Mouse (Mus musculus) stomach, embryonic 15.5 days (tissue): Measurements from ENCODE around the gene Ston1. TPM values are rescaled to one million over a fixed set of nuclear protein-coding genes. Genes with fewer than 3 reads are reported as not detected.

ENCODE experiments used
- ATAC-seq: fragments of 200-750 bp; cut with Nextera tagmentation; 2 replicates; pipeline ENCODE4 v1.8.0; 2017; ENCODE audit warnings: low read depth, moderate number of reproducible peaks, moderate TSS enrichment; ENCODE audit not compliant: insufficient read depth, low FRiP score
- H3K27ac ChIP-seq: fragments of 300-500 bp; sonication (generic); 2 replicates; pipeline ENCODE4 v1.5.1; 2015; ENCODE audit warnings: mild to moderate bottlenecking, inconsistent platforms
- H3K27me3 ChIP-seq: fragments of 300-500 bp; sonication (generic); replicated peaks from 2 replicates; pipeline ENCODE4 v1.6.1; 2015; ENCODE audit warnings: inconsistent platforms
- H3K36me3 ChIP-seq: fragments of 300-500 bp; sonication (generic); 2 replicates; pipeline ENCODE4 v1.6.1; 2015; ENCODE audit warnings: inconsistent platforms
- H3K4me1 ChIP-seq: fragments of 300-500 bp; sonication (generic); 2 replicates; pipeline ENCODE4 v1.6.1; 2015; ENCODE audit warnings: inconsistent platforms
- H3K4me2 ChIP-seq: fragments of 300-500 bp; sonication (generic); 2 replicates; pipeline ENCODE4 v1.6.1; 2015; ENCODE audit warnings: mild to moderate bottlenecking, inconsistent platforms
- H3K4me3 ChIP-seq: fragments of 300-500 bp; sonication (generic); replicated peaks from 2 replicates; pipeline ENCODE4 v1.5.1; 2015; ENCODE audit warnings: inconsistent platforms
- H3K9ac ChIP-seq: fragments of 300-500 bp; sonication (generic); 2 replicates; pipeline ENCODE4 v1.6.1; 2015; ENCODE audit warnings: inconsistent platforms
- H3K9me3 ChIP-seq: fragments of 300-500 bp; sonication (generic); 2 replicates; pipeline ENCODE4 v1.6.1; 2016; ENCODE audit warnings: inconsistent platforms
- WGBS: fragments of 180-500 bp; shearing (Covaris S2); methylation state at CpG from one replicate; pipeline ENCODE4 v1.1.7; 2015; 5-methylcytosine and 5-hydroxymethylcytosine counted together
- polyA plus RNA-seq: library from polyadenylated mRNA; unstranded; fragments of >200 nt; fragmentation: Nextera tagmentation; extraction: Ambion mirVana; gene quantifications from 2 replicates; pipeline ENCODE4 v1.2.1, GENCODE M21; 2015

Ston1 gene
- polyA plus RNA-seq, 1 experiment from 2014 or later: 5.1 TPM

DNA sequence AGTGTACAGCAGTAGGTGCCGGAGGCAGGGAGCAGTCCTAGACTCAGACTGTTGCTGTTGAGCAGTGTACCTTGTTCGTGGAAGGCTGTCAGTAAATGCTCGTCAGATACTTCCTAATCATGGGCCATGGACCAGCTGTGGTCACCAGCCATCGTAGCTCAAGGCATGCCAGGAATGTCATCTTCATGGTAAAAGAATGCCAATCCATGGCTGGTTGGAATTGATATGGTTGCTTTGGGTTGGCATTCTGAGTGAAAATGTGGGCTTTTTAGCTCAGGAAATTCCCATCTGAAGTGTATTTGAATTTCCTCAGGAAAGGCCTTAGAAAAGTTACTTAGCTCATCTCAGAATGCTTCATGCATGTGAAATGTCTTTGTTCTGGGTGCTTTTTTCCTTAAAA is 2.4 kb upstream of the Ston1 start:
- Histone ChIP-seq H3K4me3 (no peak overlapping the region), H3K9ac (no peak overlapping the region), H3K27me3 (no peaks in the 10 kb centered on the region), H3K9me3 (no peaks in the 10 kb centered on the region), H3K27ac (no peak overlapping the region), H3K4me1 (peaks cover 8% of the 10 kb centered on the region; the same call in 1 of the 2 replicates), H3K4me2 (no peak overlapping the region), H3K36me3 (no peaks in the 10 kb centered on the region)
- no peak for ATAC-seq
- WGBS: 75% methylated on average over 4 of the region's 4 CpGs

DNA sequence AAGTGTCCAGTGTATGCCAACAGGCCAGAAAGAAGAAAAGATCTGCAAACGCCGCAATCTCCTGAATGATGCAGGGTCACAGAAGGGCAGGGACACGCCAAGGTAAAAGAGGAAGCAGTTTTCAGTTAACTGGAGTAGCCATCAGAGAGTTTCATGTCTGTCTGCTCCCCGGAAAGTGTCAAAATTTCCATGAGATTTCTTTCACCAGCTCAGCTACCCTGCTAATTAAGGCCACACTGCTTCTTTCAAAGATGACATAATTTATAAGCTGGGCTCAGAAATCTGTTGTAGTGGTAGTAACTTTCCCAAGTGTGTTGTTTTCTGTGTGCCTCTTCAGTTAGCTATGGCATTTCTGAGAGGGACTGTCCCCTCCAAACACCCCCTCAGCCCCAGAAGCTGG is 1.4 kb upstream of the Ston1 start:
- ATAC-seq: no peak
- H3K4me1 ChIP-seq: peaks cover 14% of the 10 kb centered on the region; the same call in 1 of the 2 replicates
- H3K4me2 ChIP-seq: no peak overlapping the region
- no peak overlapping the region for H3K4me3 ChIP-seq
- H3K27ac ChIP-seq: no peak overlapping the region
- H3K27me3 ChIP-seq: no peaks in the 10 kb centered on the region
- H3K9me3 ChIP-seq: no peaks in the 10 kb centered on the region
- H3K36me3 ChIP-seq: no peaks in the 10 kb centered on the region
- no peak overlapping the region for H3K9ac ChIP-seq
- WGBS: 87% methylated on average over 4 of the region's 4 CpGs

DNA sequence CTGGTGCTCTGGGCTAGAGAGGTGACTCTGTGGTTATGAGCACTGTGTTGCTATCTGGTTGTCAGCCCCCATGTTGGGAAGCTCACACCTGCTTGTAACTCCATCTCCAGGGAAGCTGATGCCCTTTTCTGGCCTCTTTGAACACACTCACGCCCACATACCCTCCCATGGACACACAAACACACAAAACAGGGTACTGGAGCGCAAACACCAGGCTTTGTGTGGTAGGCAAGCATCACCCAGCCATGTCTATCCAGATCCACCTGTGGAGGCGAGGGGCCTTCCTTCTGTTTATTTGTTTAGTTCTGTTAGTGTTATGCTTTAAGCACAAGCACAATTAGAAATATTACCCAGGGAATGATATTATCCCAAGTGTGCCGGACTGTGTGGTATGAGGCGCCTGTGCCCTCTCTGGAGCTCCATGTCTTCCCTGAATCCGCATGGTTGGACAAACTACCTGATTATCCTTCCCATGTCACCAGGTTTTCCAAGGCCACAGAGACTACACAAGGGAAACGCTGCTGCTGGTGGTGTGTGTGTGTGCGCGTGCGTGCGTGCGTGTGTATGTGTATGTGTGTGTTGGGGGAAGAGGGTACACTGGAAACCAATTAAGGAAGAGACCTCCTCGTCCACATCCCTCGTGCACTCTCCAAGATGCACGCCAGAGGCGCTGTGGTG is 801 bp upstream of the Ston1 start:
- Histone ChIP-seq H3K4me3 (peak overlapping the region; percentile 62), H3K9me3 (no peaks in the 10 kb centered on the region), H3K4me1 (peaks cover 14% of the 10 kb centered on the region; the same call in 1 of the 2 replicates), H3K36me3 (no peaks in the 10 kb centered on the region), H3K27ac (peak overlapping the region; percentile 89), H3K4me2 (peak overlapping the region; percentile 77), H3K9ac (0 out of 2 replicates have a peak overlapping the region, but pooled peaks have one; percentile 64), H3K27me3 (no peaks in the 10 kb centered on the region)
- WGBS: 30% methylated on average over 16 of the region's 16 CpGs
- ATAC-seq: no peak

DNA sequence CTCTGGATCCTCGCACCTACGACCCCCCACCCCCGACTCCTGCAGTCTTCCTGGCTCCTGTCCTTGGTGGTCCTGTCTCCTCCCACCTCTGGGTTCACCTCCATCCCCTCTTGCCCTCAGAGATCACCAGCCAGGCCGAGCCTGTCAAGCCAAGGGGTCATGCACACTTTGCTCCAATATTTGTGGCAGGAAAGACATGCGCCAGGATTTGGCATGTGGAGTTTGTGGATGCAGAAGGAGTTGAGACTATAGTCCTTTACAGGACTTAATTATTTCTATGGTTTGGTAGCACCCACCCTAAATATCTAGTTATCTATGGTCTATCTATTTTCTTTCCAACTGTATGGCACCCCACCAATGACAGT is 554 bp downstream of the Ston1 start:
- no peaks in the 10 kb centered on the region for H3K36me3 ChIP-seq
- no peaks in the 10 kb centered on the region for H3K9me3 ChIP-seq
- 6% methylated on average over 5 of the region's 5 CpGs for WGBS
- H3K4me1 ChIP-seq: peaks cover 14% of the 10 kb centered on the region; the same call in 1 of the 2 replicates
- peak overlapping the region; percentile 77 for H3K4me2 ChIP-seq
- H3K27me3 ChIP-seq: no peaks in the 10 kb centered on the region
- H3K27ac ChIP-seq: peak overlapping the region; percentile 89
- H3K9ac ChIP-seq: peak overlapping the region; percentile 64
- ATAC-seq: no peak
- peak overlapping the region; percentile 62 for H3K4me3 ChIP-seq

DNA sequence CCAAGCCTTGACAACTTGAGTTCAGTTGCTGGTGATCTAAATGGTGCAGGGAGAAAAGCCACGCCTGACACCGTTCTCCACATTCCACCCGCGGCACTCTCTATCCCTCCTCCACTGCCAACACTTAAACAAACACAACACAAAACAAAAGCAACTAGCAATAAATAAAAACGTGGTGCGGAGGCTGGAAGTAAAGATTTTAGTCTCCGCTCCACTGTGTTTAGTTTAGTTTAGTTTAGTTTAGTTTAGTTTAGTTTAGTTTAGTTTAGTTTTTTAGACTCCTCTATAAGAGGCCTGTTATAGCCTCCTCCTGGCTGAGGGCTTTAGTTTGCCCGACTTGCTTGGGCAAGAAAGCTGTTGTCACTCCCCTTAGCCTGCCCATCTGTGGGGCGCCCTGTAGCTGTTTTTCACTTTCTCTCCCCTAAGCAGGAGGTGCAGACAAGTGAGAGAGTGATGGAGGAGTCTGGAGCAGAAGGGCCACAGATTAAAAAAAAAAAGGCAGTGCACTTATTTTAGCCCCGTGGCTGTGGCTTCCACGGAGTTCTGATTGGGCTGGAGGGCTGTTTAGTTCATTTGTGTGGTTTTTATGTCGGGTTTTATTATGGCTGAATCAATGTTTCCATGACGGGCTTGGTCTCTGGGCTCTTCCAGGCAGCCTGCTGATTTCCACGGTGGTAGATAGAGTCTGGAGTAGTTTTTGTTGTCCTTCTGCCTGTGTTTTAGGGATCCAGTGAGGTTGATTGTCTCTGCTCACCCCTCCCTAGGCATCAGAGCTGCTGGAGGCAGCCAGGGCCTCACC is 1.3 kb downstream of the Ston1 start:
- Histone ChIP-seq H3K27ac (peak overlapping the region; percentile 44; the same call in 1 of the 2 replicates), H3K4me1 (peaks cover 14% of the 10 kb centered on the region; the same call in 1 of the 2 replicates), H3K9ac (no peak overlapping the region; the same call in 1 of the 2 replicates), H3K4me3 (peak overlapping the region; percentile 62), H3K36me3 (no peaks in the 10 kb centered on the region), H3K27me3 (no peaks in the 10 kb centered on the region), H3K4me2 (peak overlapping the region; percentile 77), H3K9me3 (no peaks in the 10 kb centered on the region)
- 16% methylated on average over 14 of the region's 14 CpGs for WGBS
- no peak for ATAC-seq

DNA sequence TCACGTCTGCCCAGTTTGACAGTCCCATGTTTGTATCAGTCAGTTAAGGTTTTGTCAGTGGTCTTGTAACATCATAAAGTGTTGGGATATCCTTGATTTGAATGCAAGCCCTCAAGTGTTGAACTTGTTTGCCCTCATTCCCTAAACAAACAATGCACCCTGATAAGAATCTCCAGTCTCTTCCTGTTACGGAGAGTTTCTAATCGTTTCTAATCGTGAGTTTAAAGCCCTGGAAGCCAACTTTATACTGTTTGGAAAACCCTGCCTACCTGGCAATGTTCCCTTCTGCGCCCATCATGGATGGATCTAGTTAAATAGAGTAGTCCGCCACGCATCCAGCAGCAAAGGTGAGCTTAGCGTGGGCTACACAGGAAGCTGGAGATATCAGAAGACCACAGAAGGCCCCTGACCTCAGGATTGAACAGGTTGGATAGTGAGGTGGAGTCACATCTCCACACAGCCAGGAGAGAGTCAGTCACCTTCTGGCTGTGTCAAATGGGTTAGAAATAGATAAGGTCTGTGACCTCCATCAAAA is 3.1 kb downstream of the Ston1 start:
- Histone ChIP-seq H3K36me3 (no peaks in the 10 kb centered on the region), H3K27me3 (no peaks in the 10 kb centered on the region)
- WGBS: 68% methylated on average over 8 of the region's 8 CpGs

DNA sequence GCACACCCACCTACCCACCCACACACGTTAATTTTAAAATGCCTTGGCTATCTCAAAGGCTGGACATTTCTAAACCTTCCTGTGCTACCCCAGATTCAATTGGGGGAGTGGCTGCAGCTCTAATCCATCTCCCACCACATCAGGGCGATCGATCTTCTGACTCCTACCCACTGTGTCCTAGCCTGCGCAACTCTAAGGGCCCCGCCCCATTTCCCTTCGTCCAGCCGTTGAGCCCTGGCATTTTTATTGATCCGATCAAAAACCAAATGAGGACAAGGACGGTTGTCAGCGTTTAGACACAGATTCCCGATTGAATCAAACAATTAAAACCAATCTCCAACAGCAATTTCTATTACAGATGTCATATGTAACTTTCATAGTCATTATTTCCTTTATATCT is 6.5 kb downstream of the Ston1 start:
- ATAC-seq: no peak
- H3K4me3 ChIP-seq: no peak overlapping the region
- no peaks in the 10 kb centered on the region for H3K9me3 ChIP-seq
- WGBS: 79% methylated on average over 11 of the region's 11 CpGs
- peaks cover 9% of the 10 kb centered on the region; the same call in 1 of the 2 replicates for H3K4me1 ChIP-seq
- no peaks in the 10 kb centered on the region for H3K27me3 ChIP-seq
- no peak overlapping the region for H3K4me2 ChIP-seq
- H3K27ac ChIP-seq: no peak overlapping the region
- no peak overlapping the region for H3K9ac ChIP-seq
- H3K36me3 ChIP-seq: no peaks in the 10 kb centered on the region

More for the DNA sequence above, 3.1 kb downstream of the Ston1 start:
- no peak overlapping the region for H3K9ac ChIP-seq
- no peak overlapping the region for H3K4me3 ChIP-seq
- peaks cover 14% of the 10 kb centered on the region; the same call in 1 of the 2 replicates for H3K4me1 ChIP-seq
- no peak overlapping the region for H3K4me2 ChIP-seq
- no peaks in the 10 kb centered on the region for H3K9me3 ChIP-seq
- no peak for ATAC-seq
- no peak overlapping the region for H3K27ac ChIP-seq

DNA sequence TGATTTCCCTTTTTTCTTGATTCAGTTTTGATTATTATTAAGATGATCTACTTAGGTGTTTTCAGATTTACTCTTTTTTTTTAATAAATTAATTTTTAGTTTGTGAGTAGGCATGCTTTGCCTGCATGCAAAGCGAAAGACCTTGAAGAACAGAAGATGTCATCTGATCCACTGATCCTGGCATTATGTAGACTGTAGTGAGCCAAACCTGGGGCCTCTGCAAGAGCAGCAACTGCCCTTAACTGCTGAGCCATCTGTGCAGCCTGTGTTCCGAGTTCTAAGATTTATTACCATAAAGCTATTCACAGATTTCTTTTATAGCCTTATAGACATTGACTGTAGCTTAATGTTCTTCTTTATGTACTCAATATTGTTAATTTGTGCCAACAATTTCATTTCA is 8.6 kb downstream of the Ston1 start:
- no peaks in the 10 kb centered on the region for H3K9me3 ChIP-seq
- no peaks in the 10 kb centered on the region for H3K36me3 ChIP-seq
- 74% methylated on average over 2 of the region's 2 CpGs for WGBS
- no peak overlapping the region for H3K27ac ChIP-seq
- H3K27me3 ChIP-seq: no peaks in the 10 kb centered on the region
- H3K4me2 ChIP-seq: no peak overlapping the region
- no peak for ATAC-seq
- peaks cover under 1% of the 10 kb centered on the region; the same call in 1 of the 2 replicates for H3K4me1 ChIP-seq
- no peak overlapping the region for H3K4me3 ChIP-seq
- H3K9ac ChIP-seq: no peak overlapping the region

DNA sequence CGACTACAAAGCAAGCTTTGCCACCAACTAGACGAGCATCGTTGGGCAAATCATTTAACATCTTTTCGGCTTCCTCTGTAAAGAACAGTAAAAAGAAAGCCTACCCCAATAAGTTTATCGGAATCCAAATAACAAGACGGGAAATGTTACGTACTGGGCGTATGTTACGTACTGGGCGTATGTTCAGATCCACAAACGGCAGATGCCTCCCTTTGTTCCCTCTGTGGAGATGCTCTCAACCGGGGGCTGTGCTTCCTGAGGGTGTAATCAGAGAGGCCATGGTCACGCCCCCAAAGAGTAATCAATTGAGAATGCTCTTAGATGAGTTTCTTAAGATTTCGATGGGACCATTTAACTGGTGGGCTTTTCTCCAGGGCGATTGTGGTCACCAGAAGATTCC is 11.9 kb downstream of the Ston1 start:
- no peaks in the 10 kb centered on the region for H3K4me1 ChIP-seq
- 81% methylated on average over 15 of the region's 15 CpGs for WGBS

DNA sequence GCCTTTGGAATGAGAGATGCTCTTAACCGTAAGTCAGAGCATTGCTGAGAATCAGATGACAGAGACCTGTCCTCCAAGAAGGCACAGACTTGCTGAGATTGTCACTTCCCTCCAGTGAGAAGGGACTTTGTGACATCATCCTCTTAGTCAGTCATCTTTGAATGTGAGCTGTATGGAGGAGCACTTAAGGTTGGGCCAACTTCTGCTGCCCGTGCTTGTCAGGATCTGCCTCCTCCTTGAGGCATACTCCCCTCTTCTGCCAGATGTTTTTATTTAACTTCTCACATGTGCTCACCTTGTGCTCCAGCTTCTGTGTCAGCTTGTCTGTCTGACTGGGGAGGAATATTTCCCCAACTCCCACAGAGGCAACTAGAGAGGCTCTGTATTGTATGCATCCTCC is 13.6 kb downstream of the Ston1 start:
- no peaks in the 10 kb centered on the region for H3K36me3 ChIP-seq
- H3K4me3 ChIP-seq: no peak overlapping the region
- H3K4me2 ChIP-seq: no peak overlapping the region
- H3K27me3 ChIP-seq: no peaks in the 10 kb centered on the region
- H3K27ac ChIP-seq: no peak overlapping the region
- no peak overlapping the region for H3K9ac ChIP-seq
- ATAC-seq: no peak
- no peaks in the 10 kb centered on the region for H3K4me1 ChIP-seq
- H3K9me3 ChIP-seq: no peaks in the 10 kb centered on the region
- WGBS: 62% methylated on average over 2 of the region's 2 CpGs

More for the DNA sequence above, 11.9 kb downstream of the Ston1 start:
- no peak overlapping the region for H3K9ac ChIP-seq
- no peak overlapping the region for H3K27ac ChIP-seq
- no peaks in the 10 kb centered on the region for H3K27me3 ChIP-seq
- ATAC-seq: no peak
- no peak overlapping the region for H3K4me2 ChIP-seq
- H3K9me3 ChIP-seq: no peaks in the 10 kb centered on the region
- H3K36me3 ChIP-seq: no peaks in the 10 kb centered on the region
- H3K4me3 ChIP-seq: no peak overlapping the region

DNA sequence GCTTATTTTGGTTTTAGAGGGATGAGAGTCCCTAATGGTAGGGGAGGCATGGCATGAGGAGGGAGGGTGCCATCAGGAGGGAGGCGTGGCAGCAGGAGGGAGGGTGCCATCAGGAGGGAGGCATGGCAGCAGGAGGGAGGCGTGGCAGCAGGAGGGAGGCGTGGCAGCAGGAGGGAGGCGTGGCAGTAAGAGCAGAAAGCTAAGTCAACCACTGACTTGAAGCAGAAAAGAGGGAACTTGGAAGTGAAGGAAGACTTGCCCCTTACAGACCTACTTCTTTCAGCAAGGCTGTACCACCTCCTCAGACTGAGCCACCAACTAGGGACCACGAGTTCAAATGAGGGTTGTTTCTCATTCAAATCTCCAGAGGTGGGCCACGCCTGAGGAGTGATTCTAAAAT is 15.7 kb downstream of the Ston1 start:
- Histone ChIP-seq H3K9me3 (no peaks in the 10 kb centered on the region), H3K27ac (no peak overlapping the region)
- 65% methylated on average over 5 of the region's 6 CpGs for WGBS

DNA sequence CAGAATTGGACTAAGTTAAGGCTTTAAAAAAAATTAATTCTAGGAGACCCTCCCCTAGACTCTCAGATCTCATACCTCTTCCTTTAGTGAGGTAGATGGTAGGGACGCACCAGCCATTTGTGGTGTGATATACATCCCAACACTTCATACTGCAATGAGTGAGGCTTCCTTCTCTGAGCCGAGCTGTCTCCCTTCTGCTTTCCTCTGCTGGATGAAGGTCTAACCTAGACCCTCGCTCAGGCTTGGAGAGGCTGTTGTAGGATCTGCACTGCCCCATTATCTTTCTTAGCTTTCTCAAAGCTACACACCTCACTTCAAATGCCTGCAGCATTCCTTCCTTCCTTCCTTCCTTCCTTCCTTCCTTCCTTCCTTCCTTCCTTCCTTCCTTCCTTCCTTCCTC is 16.2 kb downstream of the Ston1 start:
- Histone ChIP-seq H3K9ac (no peak overlapping the region), H3K4me3 (no peak overlapping the region), H3K9me3 (no peaks in the 10 kb centered on the region), H3K27ac (no peak overlapping the region), H3K4me1 (no peaks in the 10 kb centered on the region), H3K36me3 (no peaks in the 10 kb centered on the region), H3K4me2 (no peak overlapping the region), H3K27me3 (no peaks in the 10 kb centered on the region)
- WGBS: 81% methylated on average over 3 of the region's 3 CpGs
- no peak for ATAC-seq

More for the DNA sequence above, 15.7 kb downstream of the Ston1 start:
- no peak overlapping the region for H3K4me2 ChIP-seq
- no peak overlapping the region for H3K4me3 ChIP-seq
- no peak for ATAC-seq
- no peak overlapping the region for H3K9ac ChIP-seq
- H3K27me3 ChIP-seq: no peaks in the 10 kb centered on the region
- H3K4me1 ChIP-seq: no peaks in the 10 kb centered on the region
- no peaks in the 10 kb centered on the region for H3K36me3 ChIP-seq
